Mouse (Mus musculus) kidney, adult 2 months (tissue): ENCODE measurements around the gene Rev1. TPM values are rescaled to one million over a fixed set of nuclear protein-coding genes. Genes with fewer than 3 reads are reported as not detected.

Source experiments
- DNase-seq: peaks from one replicate; pipeline ENCODE4 v3.0.0; 2021
- H3K27ac ChIP-seq: fragments of 200-500 bp; 2 replicates; pipeline ENCODE4 v1.5.1; 2012; ENCODE audit warnings: low read depth, low read length, control low read depth, inconsistent platforms; ENCODE audit not compliant: insufficient read depth
- H3K27me3 ChIP-seq: fragments of 200-500 bp; replicated peaks from 2 replicates; pipeline ENCODE4 v1.6.1; 2012; ENCODE audit warnings: mild to moderate bottlenecking, moderate library complexity, low read length, inconsistent platforms; ENCODE audit not compliant: control insufficient read depth, insufficient read depth
- H3K36me3 ChIP-seq: fragments of 200-500 bp; 2 replicates; pipeline ENCODE4 v1.6.1; 2012; ENCODE audit warnings: mild to moderate bottlenecking, moderate library complexity, low read length, inconsistent platforms; ENCODE audit not compliant: control insufficient read depth, insufficient read depth
- H3K4me1 ChIP-seq: fragments of 200-500 bp; 2 replicates; pipeline ENCODE4 v1.6.1; 2011; ENCODE audit warnings: low read length; ENCODE audit not compliant: control insufficient read depth, insufficient read depth
- H3K4me3 ChIP-seq: fragments of 200-500 bp; 2 replicates; pipeline ENCODE4 v1.5.1; 2011; ENCODE audit warnings: mild to moderate bottlenecking, low read depth, low read length, control low read depth; ENCODE audit not compliant: insufficient read depth
- CTCF ChIP-seq: fragments of 200-500 bp; conservative IDR thresholded peaks from 2 replicates; pipeline ENCODE4 v1.5.1; 2011; ENCODE audit warnings: low read depth, mild to moderate bottlenecking, control low read depth, low read length, moderate library complexity, mixed read lengths; ENCODE audit not compliant: insufficient read depth, insufficient read length
- POLR2A ChIP-seq: fragments of 200-500 bp; IDR thresholded peaks from one replicate; pipeline ENCODE4 v1.6.1; 2011; ENCODE audit warnings: low read depth, low read length, control low read depth
- WGBS: fragments of 180-500 bp; shearing (Covaris S2); methylation state at CpG from one replicate; pipeline ENCODE4 v1.1.7; 2018; 5-methylcytosine and 5-hydroxymethylcytosine counted together
- polyA plus RNA-seq: library from polyadenylated mRNA; depleted of rRNA; stranded (reverse); fragments of >200 nt; gene quantifications from 2 replicates; pipeline ENCODE4 v1.2.3, GENCODE M21; 2012

The Rev1 gene
- polyA plus RNA-seq, 1 experiment: 8.4 TPM

DNA sequence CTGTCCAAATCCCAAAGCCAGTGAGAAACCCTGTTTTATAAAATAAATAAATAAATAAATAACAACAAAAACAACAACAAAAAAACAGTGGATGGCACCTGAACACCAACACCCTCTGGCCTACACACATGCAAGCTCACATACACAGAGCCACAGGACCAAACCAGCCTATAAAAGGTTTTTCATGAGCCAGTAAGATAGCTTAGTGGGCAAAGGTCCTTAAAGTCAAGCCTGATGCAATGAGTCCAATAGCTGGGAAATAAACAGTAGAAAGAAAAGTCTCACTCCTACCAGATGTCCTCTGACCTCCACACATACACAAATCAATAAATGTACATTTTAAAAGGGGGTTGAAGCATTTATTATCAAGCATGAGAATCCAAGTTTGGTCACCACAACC, 5.3 kb downstream of the Rev1 start:
- Histone ChIP-seq H3K27ac (no peak overlapping the region), H3K4me3 (no peak overlapping the region), H3K4me1 (peaks cover 17% of the 10 kb centered on the region), H3K27me3 (no peaks in the 10 kb centered on the region), H3K36me3 (no peaks in the 10 kb centered on the region)
- TF ChIP-seq CTCF (no peak), POLR2A (no peak)
- no peak for DNase-seq

DNA sequence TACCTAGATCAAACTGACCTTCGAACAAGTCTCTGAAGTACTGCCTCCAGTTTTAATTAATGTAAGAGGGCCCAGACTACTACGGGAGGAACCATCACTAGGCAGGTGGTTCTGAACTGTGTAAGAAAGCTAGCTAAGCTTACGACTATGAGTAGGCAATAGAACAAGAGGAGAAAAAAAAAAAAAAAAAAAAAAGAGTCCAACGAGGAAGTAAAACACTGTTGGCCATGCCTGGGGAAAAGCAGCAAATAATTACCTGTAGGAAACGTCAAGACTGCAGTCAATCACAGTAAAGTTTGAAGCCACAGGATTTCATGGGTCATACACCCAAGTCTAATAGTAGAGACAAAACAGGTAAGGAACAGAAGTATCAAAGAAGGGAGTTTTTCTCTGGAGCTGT, 8.7 kb downstream of the Rev1 start:
- Histone ChIP-seq H3K27me3 (no peaks in the 10 kb centered on the region), H3K4me1 (peaks cover 13% of the 10 kb centered on the region), H3K27ac (no peak overlapping the region), H3K4me3 (no peak overlapping the region), H3K36me3 (no peaks in the 10 kb centered on the region)
- DNase-seq: peak; percentile 25
- no peak for TF ChIP-seq POLR2A
- no peak for TF ChIP-seq CTCF
- 30% methylated on average over 5 of the region's 5 CpGs for WGBS

DNA sequence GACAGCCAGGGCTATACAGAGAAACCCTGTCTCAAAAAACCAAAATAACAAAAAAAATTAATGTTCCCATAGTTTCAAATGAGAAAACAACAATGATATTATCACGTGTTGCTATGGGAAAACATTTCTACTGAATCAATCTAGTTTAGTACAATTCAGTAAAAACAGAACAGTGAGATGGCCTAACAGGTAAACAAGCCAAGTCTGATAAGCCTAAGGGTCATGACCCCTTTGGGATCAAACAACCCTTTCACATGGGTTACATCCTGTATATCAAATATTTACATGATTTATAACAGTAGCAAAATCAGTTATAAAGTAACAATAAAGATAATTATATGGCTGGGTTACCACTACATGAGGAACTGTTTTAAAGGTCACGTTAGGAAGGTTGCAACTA, 11.0 kb downstream of the Rev1 start:
- Histone ChIP-seq H3K4me1 (peaks cover 10% of the 10 kb centered on the region), H3K27ac (no peak overlapping the region), H3K36me3 (no peaks in the 10 kb centered on the region), H3K27me3 (no peaks in the 10 kb centered on the region), H3K4me3 (no peak overlapping the region)
- no peak for DNase-seq
- 93% methylated on average over 2 of the region's 2 CpGs for WGBS
- no peak for TF ChIP-seq CTCF
- TF ChIP-seq POLR2A: no peak

DNA sequence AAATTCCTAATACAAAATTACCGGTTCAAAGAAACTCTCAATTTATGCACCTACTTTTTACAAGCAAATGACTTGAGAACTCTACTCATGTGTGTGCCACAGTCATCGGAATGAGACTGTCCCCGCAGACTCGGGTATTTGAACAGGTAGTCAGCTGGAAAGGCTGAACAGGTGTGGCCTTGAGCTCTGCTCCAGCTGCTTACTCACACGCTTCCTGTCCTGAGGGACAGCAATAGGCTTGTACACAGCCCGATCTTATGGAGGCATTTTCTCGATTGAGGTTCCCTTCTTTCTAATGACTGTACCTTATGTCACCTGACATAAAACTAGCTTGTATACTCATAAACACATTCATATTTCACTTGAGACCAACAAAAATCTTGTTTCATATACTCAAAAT, 19.8 kb downstream of the Rev1 start:
- Histone ChIP-seq H3K27ac (no peak overlapping the region), H3K27me3 (no peaks in the 10 kb centered on the region), H3K4me1 (no peaks in the 10 kb centered on the region), H3K4me3 (no peak overlapping the region), H3K36me3 (peaks cover 3% of the 10 kb centered on the region; the same call in 1 of the 2 replicates)
- DNase-seq: no peak
- 57% methylated on average over 7 of the region's 7 CpGs for WGBS
- no peak for TF ChIP-seq POLR2A
- TF ChIP-seq CTCF: no peak

DNA sequence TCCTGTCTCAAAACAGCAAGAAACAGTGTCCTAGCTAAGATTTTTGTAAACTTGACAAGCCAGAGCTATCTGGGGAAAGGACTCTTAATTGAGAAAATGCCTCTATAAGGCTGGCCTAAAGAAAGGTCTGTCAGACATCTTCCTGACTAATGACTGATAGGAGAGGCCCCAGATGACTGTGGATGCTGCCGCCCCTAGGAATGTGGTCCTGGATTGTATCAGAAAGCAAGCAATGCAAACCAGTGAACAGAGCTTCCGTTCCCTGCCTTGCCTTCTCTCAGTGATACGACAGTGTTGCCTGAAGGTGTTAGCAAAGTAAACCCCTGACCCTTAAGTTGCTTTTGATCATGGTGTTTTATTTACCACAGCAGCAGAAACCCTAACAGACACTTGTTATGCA, 25.8 kb downstream of the Rev1 start:
- WGBS: 73% methylated on average over 3 of the region's 3 CpGs
- no peak overlapping the region for H3K4me3 ChIP-seq

DNA sequence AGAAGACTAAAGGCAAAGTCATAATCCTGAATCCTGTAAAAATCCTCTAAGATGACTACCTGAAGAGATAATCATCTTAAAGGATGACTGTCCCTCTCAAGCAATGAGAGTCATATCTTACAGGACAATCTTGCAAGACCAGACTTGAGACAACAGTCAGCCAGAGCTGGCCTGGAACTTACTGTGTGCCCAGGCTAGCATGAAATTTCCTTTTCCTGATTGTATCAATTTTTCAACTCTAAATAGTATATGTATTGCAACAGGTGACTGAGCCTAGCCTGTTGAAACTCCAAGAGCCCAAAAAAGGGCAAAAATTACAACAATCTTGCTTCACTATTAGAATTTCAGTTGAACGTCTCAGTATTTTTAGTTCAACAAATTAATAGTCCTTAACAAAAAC, 26.4 kb downstream of the Rev1 start:
- Histone ChIP-seq H3K27me3 (no peaks in the 10 kb centered on the region), H3K27ac (no peak overlapping the region), H3K4me1 (no peaks in the 10 kb centered on the region), H3K4me3 (no peak overlapping the region), H3K36me3 (peaks cover 3% of the 10 kb centered on the region)
- no peak for DNase-seq
- 67% methylated on average over 1 of the region's 1 CpGs for WGBS
- no peak for TF ChIP-seq POLR2A
- no peak for TF ChIP-seq CTCF

More for the DNA sequence above, 25.8 kb downstream of the Rev1 start:
- H3K27me3 ChIP-seq: no peaks in the 10 kb centered on the region
- no peak overlapping the region for H3K27ac ChIP-seq
- no peaks in the 10 kb centered on the region for H3K4me1 ChIP-seq
- H3K36me3 ChIP-seq: peaks cover 3% of the 10 kb centered on the region
- TF ChIP-seq POLR2A (no peak), CTCF (no peak)
- DNase-seq: no peak

DNA sequence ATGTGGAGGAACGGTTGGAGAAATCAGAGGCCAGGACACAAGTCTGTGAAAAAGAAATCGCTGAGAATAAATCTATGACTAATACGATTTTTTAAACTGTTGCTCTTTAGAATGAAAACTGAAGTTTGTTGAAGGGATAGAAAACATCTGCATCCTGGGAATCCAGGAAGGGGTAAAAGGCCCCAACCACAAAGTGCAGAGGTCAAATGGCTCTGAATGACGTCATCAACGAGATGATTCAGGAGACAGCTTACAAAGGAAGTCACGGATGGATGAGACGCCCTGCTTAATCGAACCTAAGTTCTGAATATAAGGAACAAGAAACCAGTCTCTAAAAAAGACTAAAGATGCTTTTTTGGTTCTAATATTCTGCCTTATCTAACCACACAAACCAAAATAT, 48.3 kb downstream of the Rev1 start:
- Histone ChIP-seq H3K27me3 (no peaks in the 10 kb centered on the region), H3K27ac (no peak overlapping the region), H3K4me3 (no peak overlapping the region), H3K4me1 (no peaks in the 10 kb centered on the region), H3K36me3 (no peaks in the 10 kb centered on the region; the same call in 1 of the 2 replicates)
- TF ChIP-seq CTCF (no peak), POLR2A (no peak)
- peak; percentile 31 for DNase-seq
- 55% methylated on average over 8 of the region's 8 CpGs for WGBS

DNA sequence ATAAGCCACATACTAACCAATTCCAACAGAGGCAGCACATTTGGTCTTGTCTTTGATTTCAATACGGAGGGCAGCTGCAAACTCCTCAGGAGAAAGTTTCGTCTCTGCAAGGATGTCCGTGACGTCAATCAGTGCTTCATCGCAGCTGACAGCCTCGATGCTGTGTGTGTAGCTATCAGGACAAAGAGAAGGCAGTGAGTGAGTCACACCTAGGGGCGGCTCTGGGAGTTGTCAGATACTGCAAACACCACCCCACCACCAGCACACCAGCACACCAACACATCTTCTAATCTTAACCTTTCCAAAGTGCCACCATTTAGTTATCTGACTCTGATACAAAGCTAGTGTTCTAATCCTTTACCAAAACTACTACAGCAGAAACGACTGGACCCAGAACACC, 58.3 kb downstream of the Rev1 start:
- Histone ChIP-seq H3K27ac (no peak overlapping the region), H3K4me3 (no peak overlapping the region), H3K27me3 (no peaks in the 10 kb centered on the region), H3K4me1 (no peaks in the 10 kb centered on the region), H3K36me3 (peaks cover 5% of the 10 kb centered on the region)
- WGBS: 90% methylated on average over 8 of the region's 8 CpGs
- TF ChIP-seq POLR2A (no peak), CTCF (no peak)
- no peak for DNase-seq
